ENCODE assay signal across 19 mouse cellular contexts in the genomic region with DNA sequence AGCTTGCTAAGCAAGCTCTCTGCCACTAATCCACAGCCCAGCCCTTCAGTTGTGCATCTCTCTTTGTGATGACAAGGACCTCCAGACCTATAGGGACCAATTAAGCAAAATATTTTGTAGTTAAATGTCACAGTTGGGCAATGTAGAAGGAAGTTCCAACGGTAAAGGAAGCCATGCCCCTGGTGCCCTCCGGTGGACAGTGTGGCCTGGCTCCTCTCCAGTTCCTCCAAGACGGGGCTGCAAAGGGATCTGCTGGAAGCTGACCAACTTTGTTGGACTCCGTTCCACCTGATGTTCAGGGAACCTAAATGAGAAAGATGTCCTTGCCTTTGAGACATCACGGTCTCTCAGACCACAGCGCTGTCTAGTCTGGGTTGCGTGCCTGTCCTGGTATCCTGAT.
DNase-seq lines count a peak whose midpoint lies in the region; ATAC-seq and TF ChIP-seq lines count a peak whose summit lies in the region.
"Had no signal": no experiment of that assay in that cellular context is flagged by ENCODE, and none has a peak within 500 bp of the region (broad histone marks: within the 10 kb centered on the region; RNA-seq: fewer than 3 reads in every experiment).

No protein-coding gene starts in this region.

- H3K27ac ChIP-seq in forebrain, postnatal 0 days (ENCODE audit: low read depth, low read length), result no peak overlapping the region
- H3K27ac ChIP-seq in forebrain, embryonic 12.5 days, result no peak overlapping the region
- H3K27ac ChIP-seq: forebrain, embryonic 15.5 days; heart, embryonic 10.5 days; hindbrain, embryonic 10.5 days; limb, embryonic 15.5 days; lung, embryonic 15.5 days had no signal

- 0 out of 2 replicates have a peak, but pooled peaks have one; percentile 6 for TF ChIP-seq CTCF in forebrain, postnatal 0 days (IDR thresholded peaks at IDR 0.05; ENCODE audit: low read depth)

- no peak for ATAC-seq in forebrain, postnatal 0 days
- ATAC-seq in forebrain, embryonic 12.5 days (ENCODE audit: low FRiP score), result no peak
- ATAC-seq: forebrain, embryonic 15.5 days had no signal

- no peak overlapping the region for H3K9ac ChIP-seq in forebrain, postnatal 0 days
- no peak overlapping the region for H3K9ac ChIP-seq in forebrain, embryonic 12.5 days
- H3K9ac ChIP-seq: forebrain, embryonic 15.5 days; limb, embryonic 15.5 days; lung, embryonic 15.5 days had no signal

- WGBS in forebrain, postnatal 0 days, result 75% methylated on average over 7 of the region's 7 CpGs
- WGBS in forebrain, embryonic 12.5 days, result 81% methylated on average over 7 of the region's 7 CpGs

- no peaks in the 10 kb centered on the region for H3K27me3 ChIP-seq in forebrain, postnatal 0 days (ENCODE audit: insufficient read depth, low read length)
- no peaks in the 10 kb centered on the region for H3K27me3 ChIP-seq in forebrain, embryonic 12.5 days
- H3K27me3 ChIP-seq: forebrain, embryonic 15.5 days; limb, embryonic 15.5 days; lung, embryonic 15.5 days had no signal

- no peak overlapping the region for H3K4me3 ChIP-seq in forebrain, postnatal 0 days (ENCODE audit: low read depth, low read length)
- no peak overlapping the region for H3K4me3 ChIP-seq in forebrain, embryonic 12.5 days (replicated peaks)
- H3K4me3 ChIP-seq: forebrain, embryonic 15.5 days; heart, embryonic 10.5 days; hindbrain, embryonic 10.5 days; limb, embryonic 15.5 days; lung, embryonic 15.5 days; myocyte had no signal

- H3K4me2 ChIP-seq in forebrain, postnatal 0 days (ENCODE audit: low read depth), result no peak overlapping the region
- no peak overlapping the region for H3K4me2 ChIP-seq in forebrain, embryonic 12.5 days
- H3K4me2 ChIP-seq: forebrain, embryonic 15.5 days; limb, embryonic 15.5 days; lung, embryonic 15.5 days had no signal

- H3K4me1 ChIP-seq in forebrain, postnatal 0 days (ENCODE audit: insufficient read depth), result no peaks in the 10 kb centered on the region
- no peaks in the 10 kb centered on the region for H3K4me1 ChIP-seq in forebrain, embryonic 12.5 days
- H3K4me1 ChIP-seq: forebrain, embryonic 15.5 days; limb, embryonic 15.5 days; lung, embryonic 15.5 days had no signal

- no peaks in the 10 kb centered on the region for H3K36me3 ChIP-seq in forebrain, postnatal 0 days (ENCODE audit: insufficient read depth)
- no peaks in the 10 kb centered on the region for H3K36me3 ChIP-seq in forebrain, embryonic 12.5 days (replicated peaks)
- H3K36me3 ChIP-seq: forebrain, embryonic 15.5 days; heart, embryonic 10.5 days; hindbrain, embryonic 10.5 days; limb, embryonic 15.5 days; lung, embryonic 15.5 days had no signal

- no peak for DNase-seq in forebrain, postnatal 0 days
- peak; percentile 28 for DNase-seq in kidney, postnatal 10 days
- no peak for DNase-seq in kidney, adult 18-20 months
- peak; percentile 10 for DNase-seq in retina, embryonic 14.5 days (ENCODE audit: low spot score)
- DNase-seq in retina, postnatal 1 day, result no peak
- DNase-seq in right cerebral cortex, postnatal 36 days (ENCODE audit: low spot score in 2 of 2), result no peak
- DNase-seq in cerebellum, adult 8-10 months, result no peak
- DNase-seq: adrenal gland, adult 8-10 months; cerebellum, adult 2 months; right cerebral cortex, adult 18-20 months; spleen, adult 18-20 months; thymus, postnatal 25 days had no signal

- no peaks in the 10 kb centered on the region for H3K9me3 ChIP-seq in forebrain, postnatal 0 days (ENCODE audit: low read length)
- H3K9me3 ChIP-seq in forebrain, embryonic 12.5 days, result no peaks in the 10 kb centered on the region
- H3K9me3 ChIP-seq: forebrain, embryonic 15.5 days; heart, embryonic 10.5 days; hindbrain, embryonic 10.5 days; limb, embryonic 15.5 days; lung, embryonic 15.5 days had no signal

Comparison
In these comparisons a context has a peak if more than half of its experiments do, and no peak if none do; other contexts are left out.
1. DNase-seq: peak in kidney, postnatal 10 days (single experiment) and retina, embryonic 14.5 days (single experiment); none in forebrain, postnatal 0 days (single experiment), kidney, adult 18-20 months (single experiment), retina, postnatal 1 day (single experiment), right cerebral cortex, postnatal 36 days (0 of 2) and cerebellum, adult 8-10 months (single experiment).